Mouse (Mus musculus) gastrocnemius, postnatal 25 days (tissue): ENCODE results near the gene Sfr1. TPM values are rescaled to one million over a fixed set of nuclear protein-coding genes. Genes with fewer than 3 reads are reported as not detected.

Experiments used
- DNase-seq: peaks from one replicate; pipeline ENCODE4 v3.0.0; 2022
- microRNA-seq, 2 experiments: library from miRNA; unstranded; fragments of <30 nt; microRNA quantifications; one replicate each; pipeline ENCODE4 v1.2.0; 2021; ENCODE audit warnings: borderline replicate concordance in 2 of 2
- total RNA-seq, 2 experiments: library from RNA; stranded (reverse); gene quantifications; 1 replicate in 1 of 2; 2 replicates in 1 of 2; pipeline ENCODE4 v1.2.3; 2021

The Sfr1 gene
- total RNA-seq, 2 experiments from 2014 or later = 73.9 to 74.9 TPM

- no peak for DNase-seq
Measured at GRCm38 (mm10) chr19:47752456-47752855, 21.0 kb downstream of the Sfr1 start.

GRCm38 (mm10) chr19:47753921-47754320 lies 22.4 kb downstream of the Sfr1 start:
- no peak for DNase-seq

DNA sequence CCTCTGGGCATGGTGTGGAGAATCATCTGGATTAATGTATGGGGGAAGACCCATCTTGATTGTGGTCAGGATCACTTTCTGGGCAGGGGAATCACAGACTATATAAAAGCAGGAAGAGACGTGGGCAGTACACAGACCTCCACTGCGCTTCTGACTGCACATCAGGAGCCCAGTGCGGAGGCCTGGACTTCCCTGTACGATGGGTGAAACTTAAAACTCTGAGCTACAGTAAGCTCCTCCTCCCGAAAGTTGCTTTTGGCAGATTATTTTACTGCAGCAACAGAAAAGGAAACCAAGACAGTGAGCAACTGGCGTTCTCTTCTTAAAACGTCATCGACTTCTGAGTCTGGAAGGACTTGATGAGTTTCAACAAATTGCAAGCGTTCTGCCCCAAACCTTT lies 23.4 kb downstream of the Sfr1 start:
- DNase-seq = no peak

GRCm38 (mm10) chr19:47755625-47756024 lies 24.1 kb downstream of the Sfr1 start:
- DNase-seq = no peak

- no peak for DNase-seq
Measured at GRCm38 (mm10) chr19:47777847-47778246, 46.4 kb downstream of the Sfr1 start.

- no peak for DNase-seq
Measured at GRCm38 (mm10) chr19:47780145-47780544, 48.7 kb downstream of the Sfr1 start.

- DNase-seq = no peak
Measured at GRCm38 (mm10) chr19:47780972-47781371, 49.5 kb downstream of the Sfr1 start.

DNA sequence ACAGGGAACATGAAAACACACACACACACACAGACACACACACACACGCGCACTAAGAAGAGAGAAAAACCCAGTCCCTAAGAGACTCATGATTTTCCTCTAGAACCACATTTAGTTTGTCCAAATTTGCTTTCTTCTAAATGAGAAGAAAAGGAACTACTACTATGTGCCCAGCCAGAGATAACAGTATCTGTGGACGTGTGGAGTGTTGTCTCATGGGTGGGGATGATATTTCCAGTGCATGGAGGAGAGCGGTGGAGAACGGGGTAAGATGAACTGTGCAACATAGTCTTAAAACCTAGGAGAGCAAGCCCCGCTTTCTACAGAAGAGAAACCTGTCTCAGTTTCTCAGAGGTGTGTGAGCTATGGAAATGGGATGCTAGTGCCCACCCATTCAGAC lies 52.4 kb downstream of the Sfr1 start:
- DNase-seq = no peak

Small RNA genes within 50 kb of the gene (microRNA-seq; reads per million reads assigned to microRNA genes)
- gene Mir8090 = 0 to 0.74 reads per million in 2 experiments

Other genes starting within 250 kb of the Sfr1 start
- 1 to 10 TPM; 5.8 to 6.0 TPM for gene Stn1, start 194.2 kb upstream of the Sfr1 start, total RNA-seq
- 10 to 100 TPM; 25.0 to 27.9 TPM for gene Slk, start 152.0 kb upstream of the Sfr1 start, total RNA-seq
- under 1 TPM; 0.13 TPM for gene Col17a1, start 39.6 kb upstream of the Sfr1 start, total RNA-seq
- 10 to 100 TPM; 45.3 to 52.3 TPM for gene Gsto1, start 123.3 kb downstream of the Sfr1 start, total RNA-seq
- gene Gsto2, start 133.9 kb downstream of the Sfr1 start, total RNA-seq = under 1 TPM; 0.23 to 0.38 TPM
- not detected for gene Cfap43, start 187.6 kb downstream of the Sfr1 start, total RNA-seq
- under 1 TPM; 0.36 to 0.70 TPM for gene Itprip, start 187.6 kb downstream of the Sfr1 start, total RNA-seq
- not detected for gene Cfap58, start 206.0 kb downstream of the Sfr1 start, total RNA-seq